Mouse (Mus musculus) kidney, postnatal 4 days (tissue): ENCODE data around the gene Tectb.
"Not testable (repeated sequence)": the region's sequence is repeated elsewhere in the genome, so short reads cannot be mapped to it uniquely, and the experiment has no call there.

ENCODE experiments used
- DNase-seq, 2 experiments: peaks; one replicate each; pipeline ENCODE4 v3.0.0; 2021; ENCODE audit warnings: mixed read lengths in 2 of 2

Gene Tectb

DNA sequence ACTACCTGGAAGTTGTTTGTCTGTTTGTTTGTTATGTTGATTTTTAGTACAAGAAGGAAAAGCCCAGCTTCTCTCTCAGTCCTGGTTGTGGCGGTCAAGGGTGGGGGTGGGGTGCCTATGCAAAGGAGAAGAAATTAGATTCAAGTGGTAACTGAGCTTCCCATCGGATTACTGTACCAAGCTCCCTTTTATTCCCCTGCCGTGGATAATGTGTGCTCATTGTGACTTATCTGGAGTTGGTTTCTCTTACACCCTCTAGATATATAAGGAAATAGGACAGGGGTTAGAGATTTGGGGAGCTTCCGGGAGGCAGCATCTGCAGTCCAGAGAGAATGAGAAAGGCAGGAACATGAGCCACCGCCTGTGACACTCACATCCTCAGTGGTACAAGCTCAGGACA is at the start of gene Tectb:
Gene Tectb, plus strand, starts transcription at position 301 of the 400 bp plus-strand sequence.
- no peak for DNase-seq

DNA sequence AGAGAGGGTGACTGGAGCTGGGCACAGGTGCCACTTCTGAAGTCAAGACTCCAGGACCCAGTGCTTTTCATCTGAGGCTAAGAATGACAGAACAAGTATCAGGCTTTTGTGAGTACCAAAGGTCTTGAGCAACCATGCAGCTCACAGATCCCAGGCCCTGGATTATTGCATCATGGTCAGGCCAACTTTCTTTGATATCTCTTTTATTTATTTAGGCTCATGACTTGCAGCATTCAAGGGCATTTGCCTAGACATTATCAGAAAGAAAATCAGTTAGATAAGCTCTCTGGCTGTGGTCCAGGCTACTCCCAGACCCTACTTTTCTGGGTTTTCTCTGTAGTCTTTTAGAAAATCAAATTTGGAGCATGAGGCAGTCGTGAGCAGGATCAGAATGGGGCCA is 48.8 kb upstream of the Tectb start:
- DNase-seq: no peak

DNA sequence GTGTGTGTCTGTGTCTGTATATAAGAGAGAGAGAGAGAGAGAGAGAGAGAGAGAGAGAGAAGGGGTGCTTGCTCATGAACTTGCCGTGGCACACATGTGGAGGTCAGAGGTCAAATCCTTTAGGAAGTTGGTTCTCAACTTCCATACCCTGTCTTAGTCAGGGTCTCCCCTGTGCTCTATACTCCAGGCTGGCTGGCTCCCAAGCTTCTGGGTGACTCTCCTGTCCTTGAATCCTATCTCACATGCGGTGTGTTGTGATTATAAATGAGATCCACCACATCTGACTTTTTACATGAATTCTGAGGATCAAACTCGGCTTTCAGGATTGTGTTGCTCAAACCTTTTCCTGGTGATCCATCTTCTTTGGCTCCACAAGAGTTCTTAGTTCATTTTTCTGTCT is 48.1 kb upstream of the Tectb start:
- DNase-seq: no peak

DNA sequence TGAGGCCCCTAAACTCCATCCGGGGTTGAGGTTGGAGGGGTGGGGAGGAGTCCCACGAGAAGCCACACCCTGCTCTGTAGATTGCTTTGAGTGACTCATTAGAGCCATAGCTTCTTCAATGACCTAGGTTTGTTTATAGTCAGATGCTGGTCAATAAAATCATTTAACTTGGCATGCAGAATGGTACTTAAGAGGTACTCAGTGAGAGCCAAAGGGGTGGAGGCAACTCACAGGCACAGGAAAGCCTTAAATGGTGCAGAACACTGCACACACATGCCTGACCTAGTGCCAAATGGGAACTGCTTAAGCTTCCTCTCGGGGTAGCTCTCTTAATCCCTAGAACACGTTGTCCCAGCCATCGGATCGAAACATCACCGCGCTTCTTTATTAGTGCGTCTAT is 46.0 kb upstream of the Tectb start:
- no peak for DNase-seq

DNA sequence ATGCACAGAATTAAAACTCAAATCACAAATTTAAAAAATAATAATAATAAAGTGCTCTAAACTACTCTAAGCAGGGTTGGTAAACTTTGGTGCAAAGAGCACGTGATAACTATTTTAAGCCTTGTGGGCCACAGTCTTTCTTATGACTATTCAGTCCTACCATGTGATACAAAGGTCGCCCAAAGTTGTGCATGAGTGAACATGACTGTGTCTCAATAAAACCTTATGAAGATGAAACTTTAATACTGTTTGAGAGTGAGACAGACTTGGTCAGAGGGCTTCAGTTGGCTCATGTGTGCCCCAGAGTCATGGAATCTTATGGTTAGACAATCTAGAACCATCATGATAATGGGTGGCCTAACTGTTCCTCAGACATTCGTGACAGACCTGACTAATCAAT is 44.6 kb upstream of the Tectb start:
- no peak for DNase-seq

DNA sequence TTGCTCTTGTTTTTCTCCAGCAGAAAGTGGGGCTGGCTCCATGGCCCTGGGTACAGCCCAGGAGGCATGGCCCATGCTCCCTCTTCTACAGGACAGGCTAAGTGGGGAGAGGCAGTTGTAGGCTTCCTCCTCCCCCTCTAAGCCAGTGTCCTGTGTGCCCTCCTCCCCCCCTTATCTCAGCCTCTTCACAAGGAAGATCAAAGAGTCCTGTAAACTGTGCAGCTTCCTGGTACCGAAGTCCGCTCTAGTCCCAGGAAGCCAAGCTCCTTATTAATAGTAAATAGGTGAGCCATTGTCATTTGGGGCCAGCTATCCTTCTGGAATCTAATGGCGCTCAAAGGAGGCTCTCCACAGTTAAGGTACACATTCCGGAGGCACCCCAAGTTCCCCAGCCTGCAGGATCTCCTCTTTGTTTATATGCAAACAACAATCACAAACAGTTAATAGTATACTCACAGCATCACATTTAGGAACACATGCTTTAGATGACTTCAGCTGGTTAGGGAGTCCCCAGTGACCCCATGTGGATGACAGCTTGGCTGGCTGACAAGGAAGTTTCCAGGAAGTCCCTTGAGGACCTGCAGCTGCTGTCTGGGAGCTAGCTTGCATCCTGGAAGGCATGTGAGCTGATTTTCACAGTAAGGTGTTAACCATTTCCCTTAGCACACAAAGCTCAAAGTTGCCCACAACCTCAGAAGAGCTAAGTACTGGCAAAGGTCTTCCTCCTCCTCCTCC is 43.7 kb upstream of the Tectb start:
- peak; percentile 82 to 86 for DNase-seq

DNA sequence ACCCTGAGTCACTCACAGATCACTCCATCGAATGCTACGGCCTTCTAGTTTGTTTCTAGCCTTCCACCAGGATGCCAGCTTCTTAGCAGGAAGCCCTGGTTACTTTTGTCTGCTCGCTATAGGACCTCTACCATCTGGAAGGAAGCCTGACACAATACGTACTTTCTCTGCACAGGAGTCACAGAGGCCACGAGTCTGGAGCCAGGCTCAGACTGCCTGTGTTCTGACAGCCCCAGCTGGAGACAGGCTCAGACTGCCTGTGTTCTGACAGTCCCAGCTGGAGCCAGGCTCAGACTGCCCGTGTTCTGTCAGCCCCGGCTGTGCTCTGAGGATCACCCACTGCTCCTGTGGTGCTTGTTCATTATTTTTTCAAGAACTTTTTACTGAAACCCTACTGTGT is 42.6 kb upstream of the Tectb start:
- DNase-seq: peak; percentile 46 to 63

DNA sequence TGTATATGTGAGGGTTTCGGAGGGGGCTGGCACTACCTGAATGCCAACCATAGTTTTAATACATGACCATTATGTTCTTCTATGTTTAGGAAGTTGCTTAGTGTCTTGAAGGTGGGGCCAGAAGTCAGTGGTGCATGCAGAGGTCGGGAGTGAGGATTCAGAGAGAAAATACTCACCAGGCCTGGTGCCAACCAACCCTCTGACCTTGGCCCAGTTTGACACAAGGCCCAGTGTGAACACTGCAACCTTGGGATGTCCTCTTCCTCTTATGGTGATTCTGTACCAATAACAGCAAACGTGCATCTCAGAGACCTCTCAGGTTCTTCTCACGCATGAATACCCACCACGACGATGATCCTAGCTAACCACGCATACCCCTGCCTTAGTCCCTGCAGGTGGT is 42.0 kb upstream of the Tectb start:
- DNase-seq: peak in 1 of 2 experiments; percentile 29

DNA sequence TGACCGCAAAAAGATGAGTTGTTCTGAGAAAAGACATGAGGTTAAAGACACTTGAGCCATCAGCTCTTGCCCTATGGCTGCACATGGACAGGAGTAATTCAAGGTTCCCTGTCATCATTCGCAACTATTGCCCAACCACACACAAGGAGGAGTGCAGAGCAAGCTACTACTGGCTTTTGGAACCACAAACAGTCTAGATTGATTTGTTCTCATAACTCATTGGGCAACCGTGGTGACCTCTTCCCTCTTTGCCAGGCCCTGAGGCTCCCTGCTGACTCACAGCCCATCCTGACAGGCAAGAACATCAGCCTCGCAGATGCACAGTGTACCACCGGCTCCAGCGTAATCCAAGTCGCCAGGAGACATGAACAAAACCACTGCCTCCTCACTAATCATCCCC is 41.2 kb upstream of the Tectb start:
- DNase-seq: no peak

DNA sequence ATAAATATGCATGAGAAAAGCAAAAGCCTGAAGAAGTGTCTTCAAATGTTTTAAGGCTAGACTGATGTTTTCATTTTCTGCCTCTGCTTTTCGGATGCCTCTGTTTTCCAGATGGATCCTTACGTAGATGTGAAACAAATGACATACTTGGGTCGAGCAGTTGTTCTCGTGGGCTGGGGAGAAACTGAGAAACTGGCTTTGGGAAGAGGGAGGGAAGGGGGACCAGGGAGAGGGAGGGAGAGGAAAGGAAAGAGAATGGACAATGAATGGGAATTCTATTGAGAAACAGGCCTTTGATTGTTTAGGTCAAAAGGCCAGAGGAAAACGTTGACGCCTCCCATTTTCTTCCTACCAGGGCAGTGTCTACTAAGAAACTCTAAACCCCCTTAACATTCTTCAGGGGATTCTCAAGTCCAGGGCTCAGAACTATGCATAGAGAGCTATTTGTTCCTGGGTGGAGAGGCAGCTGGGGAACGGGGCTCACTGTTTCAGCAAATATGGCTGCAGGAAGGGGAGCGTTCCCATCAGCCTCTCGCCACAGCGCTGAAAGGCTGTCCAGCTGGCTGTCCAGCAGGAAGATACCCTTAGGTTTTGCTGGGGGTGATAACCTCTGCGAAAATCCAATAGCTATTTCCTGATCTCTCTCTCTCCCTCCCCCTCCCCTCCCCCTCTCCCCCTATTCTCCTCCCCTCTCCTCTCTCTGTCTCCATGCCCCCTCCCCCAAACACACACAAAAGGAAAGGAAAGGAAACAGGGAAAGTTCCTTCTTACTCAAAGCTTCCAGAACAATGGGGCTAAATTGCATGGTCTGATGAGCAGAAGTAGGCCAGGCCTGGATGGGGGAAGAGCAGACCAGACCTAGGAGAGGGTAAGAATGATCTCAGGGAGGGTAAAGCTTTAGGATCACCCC is 36.9 kb upstream of the Tectb start:
- no peak for DNase-seq

DNA sequence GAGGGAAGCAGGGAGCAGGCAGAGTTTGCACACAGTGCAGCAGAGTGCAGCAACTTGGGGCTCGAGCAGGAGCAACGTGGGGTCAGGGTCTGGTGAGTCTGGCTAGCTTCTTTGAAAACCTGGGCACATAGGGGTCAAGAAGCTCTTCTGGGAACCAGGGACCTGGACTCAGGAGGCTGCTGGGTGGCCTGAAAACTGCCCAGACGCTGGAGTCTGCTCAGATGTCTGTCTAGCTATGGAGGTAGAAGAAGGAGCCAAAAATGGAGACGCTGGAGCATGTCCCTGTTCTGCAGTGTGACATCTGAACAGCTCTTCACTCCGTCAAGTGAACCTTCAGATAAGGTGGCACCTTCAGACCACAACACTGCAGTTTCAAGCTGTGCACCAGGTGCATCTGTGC is 35.8 kb upstream of the Tectb start:
- no peak for DNase-seq

DNA sequence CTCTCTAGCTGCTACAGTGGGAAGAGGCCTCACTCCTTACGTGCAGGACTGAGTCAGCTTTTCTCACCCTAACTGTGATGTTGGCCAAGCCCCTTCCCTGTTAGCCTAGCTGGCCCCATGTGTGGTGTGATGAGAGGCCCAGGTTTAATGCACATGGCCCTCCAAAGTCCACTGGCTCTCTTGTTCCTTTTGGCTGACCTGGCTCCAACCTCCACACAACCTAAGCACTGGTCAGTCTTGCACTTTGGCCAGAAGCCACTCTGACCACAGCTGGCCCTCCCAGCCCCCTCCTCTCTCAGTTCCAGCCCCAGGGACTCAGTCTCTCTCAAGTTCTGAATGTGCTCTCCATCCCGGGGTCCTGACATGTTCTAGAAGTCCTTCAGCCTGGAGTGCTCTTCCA is 35.4 kb upstream of the Tectb start:
- DNase-seq: peak in 1 of 2 experiments; percentile 36

DNA sequence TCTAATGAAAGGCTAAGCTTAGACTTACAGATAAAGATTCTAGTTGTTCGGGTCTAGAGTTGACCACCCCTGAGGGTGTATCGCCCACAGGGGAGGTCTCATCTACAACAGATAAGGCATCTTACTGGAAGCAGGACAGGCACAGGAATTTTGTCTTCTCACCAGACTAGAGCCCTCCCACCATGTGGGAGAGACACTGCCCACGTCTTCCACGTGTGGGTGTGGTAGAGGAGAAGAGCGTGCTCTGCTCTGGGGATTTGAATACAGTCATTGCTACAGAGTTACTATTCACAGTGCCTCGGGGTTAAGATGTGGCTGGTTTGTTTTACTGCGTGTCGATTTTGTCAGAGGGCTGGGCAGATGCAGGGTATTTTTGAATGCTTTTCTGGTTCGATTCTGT is 33.0 kb upstream of the Tectb start:
- DNase-seq: peak; percentile 37 to 56

DNA sequence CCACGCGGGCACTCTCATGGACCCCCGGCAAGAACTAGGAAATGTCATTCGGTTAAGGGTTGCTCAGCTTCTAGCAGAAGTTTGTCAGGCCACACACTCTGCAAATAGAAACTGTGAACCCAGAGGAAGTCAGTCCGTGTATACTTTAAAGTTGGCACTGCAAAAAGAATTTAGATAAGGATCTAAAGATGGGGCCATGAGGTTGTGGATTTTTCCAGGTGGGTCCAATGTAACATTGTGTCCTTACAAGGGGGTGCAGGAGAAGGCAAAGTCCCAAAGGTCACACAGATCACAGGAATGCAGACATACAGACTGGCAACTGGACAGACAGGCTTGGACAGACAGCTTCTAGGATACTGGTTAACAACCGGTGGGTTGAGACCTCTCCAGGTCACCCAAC is 32.4 kb upstream of the Tectb start:
- DNase-seq: no peak

DNA sequence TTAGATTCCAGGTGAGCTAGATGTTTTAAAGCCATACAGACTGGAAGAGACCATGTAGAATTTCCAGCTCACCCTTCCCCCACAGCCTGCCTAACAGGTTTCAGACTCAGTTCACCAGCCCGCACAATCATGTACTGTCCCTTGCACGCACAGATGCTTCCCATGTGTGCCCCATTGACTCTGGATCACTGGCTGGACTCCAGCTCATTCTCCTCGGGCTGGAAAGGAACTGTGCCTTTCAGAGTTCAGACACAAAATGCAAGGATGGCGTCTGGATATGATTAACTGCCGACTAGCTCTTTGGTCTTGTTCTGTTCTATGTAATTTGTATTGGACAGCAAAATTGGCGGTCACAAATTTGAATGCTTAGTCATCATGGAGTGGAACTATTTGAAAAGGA is 30.9 kb upstream of the Tectb start:
- DNase-seq: no peak

DNA sequence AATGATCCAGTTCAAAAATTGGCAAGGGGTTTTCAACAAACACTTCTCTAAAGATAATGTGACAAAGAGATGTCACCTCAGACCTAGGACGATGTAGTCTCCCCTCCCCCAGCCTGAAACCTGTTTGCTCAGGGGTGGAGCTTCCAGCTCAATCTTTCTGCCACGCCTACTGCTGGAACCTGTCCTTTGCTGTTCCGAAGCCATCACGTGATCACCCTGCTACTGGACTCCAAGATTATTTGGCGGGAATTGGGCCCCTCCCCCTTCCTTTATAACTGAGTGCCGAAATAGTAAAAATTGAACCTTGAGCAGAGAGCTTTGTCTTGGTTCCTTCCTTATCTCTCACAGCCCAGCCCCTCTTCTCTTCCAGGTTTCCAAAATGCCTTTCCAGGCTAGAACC is 28.3 kb upstream of the Tectb start:
- not testable (repeated sequence) for DNase-seq

DNA sequence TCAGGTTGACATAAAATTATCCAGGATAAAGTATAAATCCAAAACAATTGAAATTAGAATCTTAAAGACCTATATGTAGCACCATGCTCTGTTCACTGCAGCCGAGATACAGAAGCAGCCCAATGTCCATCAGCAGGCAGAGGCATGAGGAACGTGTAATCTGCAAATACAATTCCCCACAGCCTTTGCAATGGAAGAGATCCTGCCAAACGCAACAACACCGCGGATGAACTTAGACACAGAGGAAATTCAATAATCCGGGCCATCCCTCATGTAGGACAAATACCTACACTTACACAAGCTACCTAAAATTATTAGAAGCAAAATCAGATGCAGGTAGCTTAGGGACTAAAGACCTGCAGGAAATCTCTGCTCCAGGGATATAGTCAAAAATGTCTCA is 27.6 kb upstream of the Tectb start:
- no peak for DNase-seq

DNA sequence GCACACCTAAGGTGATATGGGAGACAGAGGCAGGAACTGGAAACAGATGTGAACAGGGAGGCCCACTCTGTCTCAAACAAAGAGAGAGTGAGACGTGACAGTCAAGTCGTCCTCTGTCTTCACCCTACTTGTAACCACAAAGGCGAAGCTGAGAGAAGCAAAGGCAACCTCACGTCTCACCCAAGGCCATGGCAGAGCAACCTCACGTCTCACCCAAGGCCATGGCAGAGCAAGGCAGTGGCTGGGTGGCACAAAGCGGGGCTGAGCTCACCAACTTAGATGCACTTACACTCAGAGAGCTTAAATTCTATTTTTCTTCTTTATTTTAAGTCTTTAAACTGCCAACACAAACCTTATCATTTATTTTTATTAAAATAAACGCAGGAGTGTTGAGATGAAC is 23.5 kb upstream of the Tectb start:
- no peak for DNase-seq

DNA sequence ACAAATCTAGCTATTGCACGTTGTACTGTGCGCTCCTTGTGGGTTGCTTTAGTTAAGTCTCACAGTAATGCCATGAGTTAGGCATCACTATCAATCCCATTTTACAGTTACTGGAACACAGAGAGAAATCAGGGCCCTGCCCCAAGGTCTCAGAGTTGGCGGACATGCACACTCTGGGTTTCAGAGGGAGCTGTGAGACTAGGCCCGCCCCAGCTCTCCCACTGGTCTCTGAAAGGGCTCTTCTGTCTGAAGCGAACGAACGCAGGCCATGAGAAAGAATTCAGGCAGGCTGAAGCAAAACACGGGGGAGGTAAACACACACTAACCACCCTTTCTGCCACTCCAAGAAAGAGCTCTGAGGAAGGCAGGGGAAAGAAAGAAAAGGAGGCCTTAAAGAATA is 21.9 kb upstream of the Tectb start:
- DNase-seq: peak; percentile 35 to 50

DNA sequence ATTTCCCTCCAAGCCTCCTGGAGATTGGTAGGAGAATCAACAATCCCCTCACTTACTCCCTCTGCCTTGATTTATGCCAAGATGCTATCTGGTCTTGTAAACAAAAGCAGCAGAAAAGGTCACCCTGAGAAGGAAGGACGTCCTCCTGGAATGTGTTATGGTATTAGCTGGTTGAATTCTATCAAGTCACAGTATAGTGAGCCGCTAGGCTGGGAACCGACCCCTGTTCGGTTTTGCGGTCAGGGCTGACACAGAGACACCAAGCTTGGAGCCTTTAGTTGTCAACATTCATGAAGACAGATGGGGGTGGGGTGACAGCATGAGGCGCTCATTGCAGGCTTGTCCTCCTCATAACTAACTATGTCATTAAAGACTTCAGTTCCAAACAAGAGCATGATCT is 20.7 kb upstream of the Tectb start:
- peak; percentile 16 to 34 for DNase-seq

DNA sequence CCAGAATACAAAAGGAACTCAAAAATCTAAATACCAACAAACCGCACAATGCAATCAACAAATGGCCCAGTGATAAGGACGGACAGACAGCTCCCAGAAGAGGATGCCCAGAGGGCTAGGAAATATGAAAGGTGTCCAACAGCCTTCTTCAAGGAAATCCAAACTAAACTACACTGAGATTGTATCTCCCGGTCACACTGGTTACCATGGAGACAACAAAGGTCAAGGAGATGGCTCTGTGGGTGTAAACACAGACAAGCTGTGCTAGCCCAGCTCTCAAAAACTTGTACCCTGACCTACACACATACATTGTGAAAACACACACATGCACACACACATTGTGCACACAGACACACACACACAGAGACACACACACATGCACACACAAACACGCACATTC is 18.3 kb upstream of the Tectb start:
- no peak for DNase-seq

DNA sequence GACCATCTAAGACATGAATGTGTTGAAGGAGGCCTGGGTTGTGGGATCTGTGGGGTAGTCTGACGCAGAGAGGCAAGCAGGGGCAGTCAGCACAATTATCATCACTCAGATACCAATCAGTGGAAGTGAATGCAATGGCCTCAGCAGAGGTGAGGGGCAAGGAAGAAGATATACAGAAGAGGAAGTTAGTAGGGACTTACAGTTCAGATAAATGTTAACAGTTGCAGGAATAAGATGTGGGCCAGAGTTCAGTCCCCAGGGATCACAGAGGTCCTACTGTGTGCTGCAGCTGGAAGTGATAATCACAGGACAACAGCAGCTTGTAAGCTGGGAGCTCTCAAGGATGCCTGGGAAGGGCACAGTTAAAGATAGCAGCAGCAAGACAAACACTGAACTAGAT is 16.4 kb upstream of the Tectb start:
- DNase-seq: no peak

DNA sequence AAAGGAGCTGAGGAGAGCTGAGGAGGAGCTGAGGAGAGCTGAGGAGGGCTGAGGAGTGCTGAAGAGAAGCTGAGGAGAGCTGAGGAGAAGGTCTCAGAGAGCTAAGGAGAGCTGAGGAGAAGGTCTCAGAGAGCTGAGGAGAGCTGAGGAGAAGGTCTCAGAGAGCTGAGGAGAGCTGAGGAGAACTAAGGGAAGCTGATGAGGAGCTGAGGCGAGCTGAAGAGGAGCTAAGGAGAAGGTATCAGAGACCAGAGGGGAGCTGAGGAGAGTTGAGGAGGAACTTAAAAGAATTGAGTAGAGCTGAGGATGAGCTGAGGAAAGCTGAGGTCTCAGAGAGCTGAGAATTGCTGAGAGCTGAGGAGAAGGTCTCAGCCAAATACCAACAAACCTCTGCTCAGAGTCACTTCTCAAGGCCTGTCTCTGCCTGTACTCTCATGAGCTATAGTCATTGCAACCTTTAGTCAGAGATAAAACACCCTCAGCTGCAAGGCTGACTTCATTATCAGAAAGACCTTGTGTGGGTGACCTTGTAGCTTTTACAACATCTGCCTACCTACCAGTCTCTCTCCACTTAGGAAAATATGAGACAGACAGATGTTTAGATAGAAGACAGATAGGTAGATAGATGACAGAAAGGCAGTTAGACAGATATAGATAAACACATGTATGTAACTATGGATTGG is 15.2 kb upstream of the Tectb start:
- no peak for DNase-seq

DNA sequence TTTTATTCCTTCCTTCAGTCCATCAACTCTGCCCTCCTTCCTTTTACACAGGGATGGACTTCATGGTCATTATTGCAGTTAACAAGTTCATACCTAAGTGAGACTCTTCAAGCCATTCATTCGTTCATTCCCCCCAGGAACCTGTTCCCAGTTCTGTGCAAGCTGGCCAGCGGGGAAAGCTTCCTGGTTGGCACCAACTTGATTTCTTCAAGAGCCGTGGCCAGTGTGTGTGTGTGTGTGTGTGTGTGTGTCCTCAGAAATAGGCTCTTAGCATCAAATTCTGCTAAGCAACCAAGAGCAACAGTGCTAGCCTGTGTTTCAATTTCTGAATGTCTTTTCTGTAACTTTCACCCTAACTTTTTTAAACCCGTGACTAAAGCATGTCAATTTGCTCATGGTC is 14.6 kb upstream of the Tectb start:
- no peak for DNase-seq
